Mouse (Mus musculus) megakaryocyte, adult 5-6 weeks (primary cell): Measurements from ENCODE around the gene Oxct2a. TPM values are rescaled to one million over a fixed set of nuclear protein-coding genes. Genes with fewer than 3 reads are reported as not detected.
"Not testable (repeated sequence)": the region's sequence is repeated elsewhere in the genome, so short reads cannot be mapped to it uniquely, and the experiment has no call there.

Experiments
- ATAC-seq: 2 replicates; pipeline ENCODE4 v1.8.0; 2016; ENCODE audit warnings: mild to moderate bottlenecking, inconsistent platforms; ENCODE audit not compliant: poor library complexity, severe bottlenecking
- total RNA-seq, 2 experiments: library from RNA; stranded (forward) in 1 of 2; stranded (reverse) in 1 of 2; fragments of 153-499, 151-499 nt in 1 of 2; fragments of 221-1000, 200-1000 nt in 1 of 2; gene quantifications; 2 replicates each; pipeline versions ENCODE4 v1.2.3 to v1.2.4; 2015 to 2017

Gene Oxct2a
- total RNA-seq (2015) (not detected in 2 replicates), total RNA-seq (2017) (not detected in 2 replicates)

- ATAC-seq, result no peak
These were observed at the start of gene Oxct2a for GRCm38 (mm10) chr4:123323534-123323933. Gene Oxct2a (minus strand): TSS chr4:123323634.

DNA sequence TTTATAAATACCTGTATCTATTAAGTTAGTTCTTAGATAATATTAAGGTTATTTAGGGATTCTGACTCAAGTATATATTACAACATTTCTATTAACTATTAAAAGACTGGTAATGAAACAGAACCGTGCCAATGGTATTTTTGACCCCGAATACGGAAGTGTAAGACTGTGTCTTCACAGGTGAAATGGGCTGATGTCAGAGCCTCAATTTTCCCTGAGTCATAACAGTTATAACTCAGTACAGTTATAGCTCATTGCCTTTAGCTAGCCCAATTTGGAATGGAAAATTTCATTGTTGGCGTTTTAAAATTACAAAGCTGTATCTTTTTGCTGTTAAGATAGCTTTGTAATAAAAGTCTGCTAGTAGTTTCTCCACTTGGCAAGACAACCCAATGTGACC is 40.1 kb upstream of the Oxct2a start:
- ATAC-seq, result no peak

- no peak for ATAC-seq
These were observed 37.3 kb upstream of the Oxct2a start for GRCm38 (mm10) chr4:123360771-123361170.

GRCm38 (mm10) chr4:123358613-123359012 is 35.2 kb upstream of the Oxct2a start:
- ATAC-seq, result no peak

DNA sequence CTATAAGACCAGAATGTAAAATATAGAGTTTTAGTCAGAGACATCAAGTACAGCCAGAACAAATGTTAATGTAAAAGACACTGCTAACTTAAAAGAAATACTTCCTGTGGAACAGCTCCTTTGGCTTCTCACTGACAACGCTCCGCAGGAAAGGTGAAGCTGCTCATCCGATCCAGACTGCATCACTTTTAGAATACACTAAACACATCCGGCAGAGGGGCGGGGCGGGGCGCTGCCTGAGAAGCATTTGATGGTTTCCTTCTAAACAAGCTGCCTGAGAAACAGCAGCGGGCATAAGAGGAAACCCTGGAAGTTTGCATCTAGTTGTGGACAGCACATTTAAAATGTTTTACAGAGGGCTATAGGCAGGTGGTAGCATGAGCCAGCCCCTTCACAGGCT is 32.5 kb upstream of the Oxct2a start:
- ATAC-seq, result no peak

DNA sequence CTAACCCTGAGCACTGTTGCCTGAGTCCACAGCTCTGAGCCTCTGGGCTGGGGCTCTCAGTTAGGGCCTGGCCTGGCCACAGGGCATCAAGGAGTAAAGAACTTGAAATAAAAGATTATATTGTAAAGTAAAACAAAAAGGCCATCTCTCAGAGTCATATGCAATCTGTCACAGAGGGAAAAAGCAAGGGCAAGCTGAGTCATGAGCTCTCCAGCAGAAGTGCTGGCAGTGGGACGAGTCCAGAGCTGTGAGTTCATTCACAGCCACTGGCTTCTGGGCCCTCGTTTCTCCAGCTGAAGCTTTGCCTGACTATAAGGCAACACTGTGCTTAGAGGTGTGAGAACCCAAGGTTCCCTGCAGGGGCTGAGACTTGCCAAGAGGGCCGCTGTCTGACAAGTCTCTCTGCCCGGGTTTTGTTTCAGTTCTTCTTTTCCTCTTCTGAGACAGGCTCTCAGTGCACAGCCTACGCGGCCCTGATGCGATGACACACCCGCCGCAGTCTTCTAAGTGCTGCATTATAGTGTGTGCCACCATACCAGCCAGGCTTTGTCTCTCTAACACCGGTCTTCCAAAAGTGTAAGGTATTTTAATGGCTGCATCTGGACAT is 29.9 kb upstream of the Oxct2a start:
- ATAC-seq, result peak; percentile 77

DNA sequence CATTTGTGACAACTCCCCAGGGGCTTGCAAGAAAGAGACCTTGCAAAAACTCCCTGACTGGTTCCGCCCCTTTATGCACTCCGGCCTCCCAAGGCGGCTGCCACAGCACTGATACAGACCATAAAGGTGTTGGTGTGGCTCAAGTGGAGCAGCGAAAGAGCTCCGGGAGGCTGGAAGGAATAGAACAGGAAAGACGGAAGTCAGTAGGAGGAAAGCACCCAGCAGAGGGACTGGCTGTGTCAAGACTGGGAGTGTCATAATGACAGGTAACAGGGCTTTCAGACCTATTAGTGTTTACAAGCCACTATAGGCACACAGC is 20.0 kb upstream of the Oxct2a start:
- ATAC-seq, result no peak

DNA sequence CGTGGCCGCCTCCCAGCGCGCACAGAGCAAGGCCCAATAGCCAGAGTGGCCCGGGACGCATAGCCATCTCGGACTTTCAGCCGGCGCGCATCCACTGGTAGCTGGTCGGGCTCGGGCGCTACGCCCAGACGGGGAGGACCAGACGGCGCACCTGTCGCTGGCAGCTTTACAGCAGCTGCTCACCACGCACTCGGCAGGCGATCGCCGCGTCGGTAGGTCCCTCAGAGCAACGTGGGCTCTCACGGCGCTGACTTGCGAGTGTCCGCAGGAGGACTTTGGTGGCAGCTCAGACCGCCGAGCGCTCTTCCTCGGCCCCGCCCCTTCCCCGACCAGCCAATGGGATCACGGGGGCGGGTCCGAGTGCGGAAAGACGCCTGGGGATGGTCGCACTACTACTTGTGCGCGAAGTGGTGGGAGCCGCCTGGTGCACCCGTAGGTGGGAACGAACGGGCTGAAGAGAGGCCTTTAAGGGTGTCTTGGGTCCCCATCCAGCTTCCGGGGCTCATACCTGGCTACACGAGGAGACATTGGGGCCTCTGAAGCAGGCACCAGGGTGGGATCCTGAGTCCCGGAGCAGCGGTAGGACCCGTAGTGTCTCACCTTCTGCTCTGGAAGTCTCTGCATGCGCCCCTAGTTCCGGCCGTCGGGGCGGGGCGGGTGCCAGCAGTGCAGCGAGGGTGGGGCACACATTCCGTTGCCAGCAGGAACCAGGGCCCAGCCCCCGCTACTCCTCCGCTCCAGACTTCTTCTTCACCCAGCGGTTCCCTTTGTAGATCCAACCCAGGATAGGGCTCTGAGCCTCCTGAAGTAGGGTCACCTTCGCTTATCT is 19.4 kb upstream of the Oxct2a start, which contains the start of gene Bmp8a:
Bmp8a (minus strand) TSS at position 611 of the 829 bp plus-strand sequence.
- peak; percentile 88 for ATAC-seq

GRCm38 (mm10) chr4:123342091-123342641 is 18.7 kb upstream of the Oxct2a start:
- ATAC-seq, result 0 out of 2 replicates have a peak, but pooled peaks have one; percentile 9

DNA sequence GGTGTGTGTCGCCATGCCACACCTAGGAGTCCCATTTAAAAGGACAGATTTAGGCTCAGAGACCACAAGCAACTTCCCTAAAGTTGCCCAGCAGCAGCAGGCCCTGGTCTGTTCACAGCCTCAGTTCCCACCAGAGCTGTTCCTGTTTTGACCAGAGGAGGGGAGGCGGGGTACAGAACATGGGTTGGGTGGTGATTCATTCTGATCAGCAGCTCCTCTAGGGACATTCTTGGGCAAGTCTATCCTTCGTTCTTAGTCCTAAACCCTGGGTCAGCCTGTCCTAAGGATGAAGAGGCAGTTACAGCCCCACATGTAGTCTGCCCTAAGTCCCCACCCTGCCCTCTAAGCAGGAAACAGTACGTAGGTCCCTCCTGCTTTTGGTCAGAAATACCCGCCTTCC is 16.8 kb upstream of the Oxct2a start:
- ATAC-seq, result peak; percentile 29

DNA sequence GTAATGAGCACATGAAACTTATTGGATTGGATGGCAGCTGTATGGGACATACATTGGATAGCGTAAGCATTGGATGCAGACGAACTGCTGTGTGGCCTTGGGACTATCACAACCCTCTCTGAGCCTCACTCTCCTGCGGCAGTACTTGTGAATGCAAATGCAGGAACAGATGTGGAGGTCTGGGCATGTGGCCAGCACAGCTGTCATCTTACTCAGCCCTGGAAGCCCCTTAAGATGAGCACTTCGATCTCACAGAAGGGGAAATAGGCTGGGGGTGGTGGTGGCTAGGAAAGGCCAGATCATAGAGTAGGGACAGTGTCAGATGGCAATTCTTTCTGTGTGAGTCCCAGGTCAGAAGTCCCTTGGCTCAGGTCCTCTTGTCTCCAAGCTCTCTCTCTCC is 14.3 kb upstream of the Oxct2a start:
- ATAC-seq, result no peak

- ATAC-seq, result no peak
These were observed 12.6 kb upstream of the Oxct2a start for GRCm38 (mm10) chr4:123335796-123336585.

GRCm38 (mm10) chr4:123335244-123335643 is 11.8 kb upstream of the Oxct2a start:
- not testable (repeated sequence) for ATAC-seq

DNA sequence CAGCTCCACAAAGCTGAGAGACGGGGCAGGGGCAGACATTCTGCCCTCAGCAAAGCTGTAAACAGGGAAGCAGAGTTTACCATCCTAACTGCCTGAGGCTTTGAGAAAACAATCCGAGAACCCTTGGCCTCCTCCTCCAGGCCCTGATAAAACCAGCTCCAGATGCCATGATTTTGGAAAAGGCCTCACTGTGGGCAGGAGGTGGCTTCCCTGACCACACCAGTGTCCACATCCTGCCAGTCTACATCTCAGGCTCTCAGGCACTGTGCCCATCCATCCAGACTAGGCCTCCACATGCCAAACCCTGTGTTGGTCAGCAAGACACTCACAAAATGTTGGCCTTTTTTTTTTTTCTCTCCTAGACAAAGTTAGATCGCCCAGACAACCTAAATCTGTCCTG is 10.7 kb upstream of the Oxct2a start:
- no peak for ATAC-seq

- no peak for ATAC-seq
These were observed 9.7 kb upstream of the Oxct2a start for GRCm38 (mm10) chr4:123333151-123333550.

- ATAC-seq, result not testable (repeated sequence)
These were observed 8.5 kb upstream of the Oxct2a start for GRCm38 (mm10) chr4:123331961-123332360.

- no peak for ATAC-seq
These were observed 7.9 kb upstream of the Oxct2a start for GRCm38 (mm10) chr4:123331326-123331725.

DNA sequence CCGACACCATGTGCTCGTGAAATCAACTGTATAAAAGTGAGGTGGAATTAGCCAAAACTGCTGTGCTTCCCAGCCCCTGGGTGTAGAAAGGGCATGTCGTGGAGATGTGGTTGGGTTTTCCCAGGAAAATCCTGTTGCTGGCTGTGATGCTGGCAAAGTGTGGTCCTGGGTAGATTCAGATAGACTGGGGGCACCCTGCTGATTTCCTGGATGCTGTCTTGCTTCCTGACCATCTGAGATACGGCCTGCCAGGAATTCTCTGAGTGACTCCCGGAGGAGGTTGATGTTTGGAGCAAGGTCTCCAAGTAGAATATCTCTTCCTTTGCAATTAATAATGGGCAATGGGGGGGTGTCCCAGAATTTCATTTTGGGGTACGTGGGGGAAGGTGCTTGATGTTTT is 5.5 kb upstream of the Oxct2a start:
- ATAC-seq, result no peak

- no peak for ATAC-seq
These were observed 4.2 kb upstream of the Oxct2a start for GRCm38 (mm10) chr4:123327630-123328029.

GRCm38 (mm10) chr4:123326087-123326486 is 2.7 kb upstream of the Oxct2a start:
- ATAC-seq, result no peak

GRCm38 (mm10) chr4:123322910-123323309 is 524 bp downstream of the Oxct2a start:
- not testable (repeated sequence) for ATAC-seq
